Mouse (Mus musculus): ENCODE results near the gene Nusap1. TPM values are rescaled to one million over a fixed set of nuclear protein-coding genes. Genes with fewer than 3 reads are reported as not detected.
"Not testable (repeated sequence)": the region's sequence is repeated elsewhere in the genome, so short reads cannot be mapped to it uniquely, and the experiment has no call there.

Gene Nusap1
- polyA plus RNA-seq, 1 experiment from 2014 or later: 60.0 TPM

DNA sequence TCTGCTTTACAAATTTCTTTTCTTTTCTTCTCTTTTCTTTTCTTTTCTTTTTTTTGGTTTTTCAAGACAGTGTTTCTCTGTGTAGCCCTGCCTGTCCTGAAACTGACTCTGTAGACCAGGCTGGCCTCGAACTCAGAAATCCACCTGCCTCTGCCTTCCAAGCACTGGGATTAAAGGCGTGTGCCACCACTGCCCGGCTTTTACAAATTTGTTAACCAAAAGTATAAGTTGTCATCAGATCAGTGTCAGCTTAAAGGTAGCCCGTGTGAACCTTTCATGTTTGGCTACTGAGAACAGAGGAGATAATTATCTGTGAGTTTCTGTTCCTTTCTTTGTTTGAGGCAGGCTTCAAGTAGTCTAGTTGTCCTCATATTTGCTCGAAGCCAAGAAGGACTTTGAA, 26.2 kb downstream of the Nusap1 start:
- Histone ChIP-seq H3K9ac (no peak overlapping the region), H3K27me3 (no peaks in the 10 kb centered on the region), H3K27ac (replicated peaks) (no peak overlapping the region), H3K36me3 (peaks cover 80% of the 10 kb centered on the region), H3K4me2 (replicated peaks) (no peak overlapping the region), H3K4me3 (replicated peaks) (no peak overlapping the region), H3K4me1 (no peaks in the 10 kb centered on the region), H3K9me3 (replicated peaks) (no peaks in the 10 kb centered on the region)
- no peak for ATAC-seq (ENCODE audit: insufficient number of reproducible peaks, low FRiP score, low TSS enrichment, low read depth)
- 91% methylated on average over 5 of the region's 5 CpGs for WGBS

GRCm38 (mm10) chr2:119662220-119663182, 44.4 kb downstream of the Nusap1 start, which contains the start of gene Ndufaf1:
TSS of gene Ndufaf1 (minus strand) at chr2:119662827.
- Histone ChIP-seq H3K4me2 (replicated peaks) (peak within 1 kb of the TSS; percentile 78), H3K27ac (replicated peaks) (0 out of 2 replicates have a peak within 1 kb of the TSS, but pooled peaks have one; percentile 30), H3K27me3 (no peaks in the 10 kb centered on the region), H3K9me3 (replicated peaks) (no peaks in the 10 kb centered on the region), H3K36me3 (peaks cover 21% of the 10 kb centered on the region), H3K4me3 (replicated peaks) (peak within 1 kb of the TSS; percentile 80), H3K4me1 (peaks cover 8% of the 10 kb centered on the region; the same call in 1 of the 2 replicates), H3K9ac (peak within 1 kb of the TSS; percentile 75)
- ATAC-seq (ENCODE audit: insufficient number of reproducible peaks, low FRiP score, low TSS enrichment, low read depth): peak; percentile 73; the same call in 1 of the 2 replicates
- WGBS: 1% methylated on average over 44 of the region's 44 CpGs

DNA sequence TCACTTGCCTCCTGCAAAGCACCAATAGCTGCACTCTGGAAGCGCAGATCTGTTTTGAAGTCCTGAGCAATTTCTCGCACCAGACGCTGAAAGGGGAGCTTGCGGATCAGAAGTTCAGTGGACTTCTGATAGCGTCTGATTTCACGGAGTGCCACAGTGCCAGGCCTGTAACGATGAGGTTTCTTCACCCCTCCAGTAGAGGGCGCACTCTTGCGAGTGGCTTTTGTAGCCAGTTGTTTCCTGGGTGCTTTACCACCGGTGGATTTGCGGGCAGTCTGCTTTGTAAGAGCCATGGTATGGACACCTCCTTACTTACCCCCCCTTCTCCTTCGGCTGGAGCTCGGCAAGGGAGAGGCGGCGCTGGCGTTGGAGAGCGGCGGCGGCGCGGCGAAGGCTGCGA, 47.6 kb downstream of the Nusap1 start:
- not testable (repeated sequence) for ATAC-seq (ENCODE audit: insufficient number of reproducible peaks, low FRiP score, low TSS enrichment, low read depth); H3K9ac ChIP-seq; H3K36me3 ChIP-seq; H3K4me1 ChIP-seq; H3K4me3 ChIP-seq (replicated peaks); H3K4me2 ChIP-seq (replicated peaks); H3K27ac ChIP-seq (replicated peaks); H3K27me3 ChIP-seq; H3K9me3 ChIP-seq (replicated peaks)
- 72% methylated on average over 20 of the region's 23 CpGs for whole genome bisulfite sequencing

DNA sequence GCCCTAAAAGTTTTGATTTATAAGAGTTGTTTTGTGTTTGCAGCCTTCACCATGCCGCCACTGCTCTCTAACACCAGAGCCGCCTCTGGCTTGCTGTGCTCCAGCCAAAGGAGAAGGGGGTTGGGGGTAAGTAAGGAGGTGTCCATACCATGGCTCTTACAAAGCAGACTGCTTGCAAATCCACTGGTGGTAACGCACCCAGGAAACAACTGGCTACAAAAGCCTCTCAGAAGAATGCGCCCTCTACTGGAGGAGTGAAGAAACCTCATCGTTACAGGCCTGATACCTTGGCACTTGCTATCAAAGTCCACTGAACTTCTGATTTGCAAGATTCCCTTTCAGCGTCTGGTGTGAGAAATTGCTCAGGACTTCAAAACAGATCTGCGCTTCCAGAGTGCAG, 50.9 kb downstream of the Nusap1 start:
- H3K27ac ChIP-seq (replicated peaks): no peak overlapping the region
- no peaks in the 10 kb centered on the region for H3K27me3 ChIP-seq
- no peak overlapping the region for H3K4me2 ChIP-seq (replicated peaks)
- no peak overlapping the region for H3K4me3 ChIP-seq (replicated peaks)
- 13% methylated on average over 7 of the region's 7 CpGs for WGBS
- no peak overlapping the region for H3K9ac ChIP-seq
- no peaks in the 10 kb centered on the region for H3K36me3 ChIP-seq
- ATAC-seq (ENCODE audit: insufficient number of reproducible peaks, low FRiP score, low TSS enrichment, low read depth): no peak
- no peaks in the 10 kb centered on the region for H3K9me3 ChIP-seq (replicated peaks)
- no peaks in the 10 kb centered on the region for H3K4me1 ChIP-seq

- ATAC-seq (ENCODE audit: insufficient number of reproducible peaks, low FRiP score, low TSS enrichment, low read depth): peak; percentile 95
- H3K4me1 ChIP-seq: peaks cover 9% of the 10 kb centered on the region
- under 1% methylated on average over 52 of the region's 58 CpGs for WGBS
Observed at GRCm38 (mm10) chr2:119674525-119675214, 56.6 kb downstream of the Nusap1 start, which contains the start of gene Rtf1. TSS of gene Rtf1 (plus strand) at chr2:119675068.

DNA sequence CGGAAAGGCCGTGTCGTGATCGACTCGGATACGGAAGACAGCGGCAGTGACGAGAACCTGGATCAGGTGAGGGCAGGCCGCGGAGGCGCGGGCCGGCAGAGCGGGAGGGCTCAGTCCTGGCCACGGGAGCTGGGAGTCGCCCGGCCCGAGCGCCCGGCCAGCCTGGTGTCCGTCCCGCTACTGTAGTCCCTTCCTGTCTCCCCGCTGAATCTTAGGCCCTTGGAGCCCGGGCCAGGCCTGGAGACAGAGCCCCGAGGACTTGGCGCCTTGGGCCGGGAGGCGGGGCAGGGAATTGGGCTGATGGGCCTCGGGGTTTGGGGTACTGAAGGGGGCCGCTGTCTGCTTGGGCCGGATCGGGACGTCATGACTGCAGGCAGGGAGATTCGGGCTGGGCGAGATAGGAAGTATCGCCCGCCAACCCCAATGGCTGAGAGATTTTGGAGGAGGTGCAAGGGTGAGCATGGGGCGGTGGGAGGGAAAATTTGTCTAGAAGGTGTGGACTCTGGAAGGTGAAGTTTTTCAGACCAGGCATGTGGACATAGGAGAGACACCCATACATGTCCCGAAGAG, 57.2 kb downstream of the Nusap1 start:
- Histone ChIP-seq H3K36me3 (no peaks in the 10 kb centered on the region), H3K9ac (peak overlapping the region; percentile 97), H3K4me3 (replicated peaks) (peak overlapping the region; percentile 98), H3K4me2 (replicated peaks) (peak overlapping the region; percentile 75), H3K4me1 (peaks cover 9% of the 10 kb centered on the region), H3K9me3 (replicated peaks) (no peaks in the 10 kb centered on the region), H3K27ac (replicated peaks) (peak overlapping the region; percentile 76), H3K27me3 (no peaks in the 10 kb centered on the region)
- whole genome bisulfite sequencing: under 1% methylated on average over 39 of the region's 39 CpGs
- peak; percentile 83 for ATAC-seq (ENCODE audit: insufficient number of reproducible peaks, low FRiP score, low TSS enrichment, low read depth)

More at GRCm38 (mm10) chr2:119674525-119675214, 56.6 kb downstream of the Nusap1 start, which contains the start of gene Rtf1:
- peak within 1 kb of the TSS; percentile 88 for H3K27ac ChIP-seq (replicated peaks)
- H3K36me3 ChIP-seq: no peaks in the 10 kb centered on the region
- peak within 1 kb of the TSS; percentile 75 for H3K4me2 ChIP-seq (replicated peaks)
- H3K4me3 ChIP-seq (replicated peaks): peak within 1 kb of the TSS; percentile 98
- H3K27me3 ChIP-seq: no peaks in the 10 kb centered on the region
- peak within 1 kb of the TSS; percentile 97 for H3K9ac ChIP-seq
- H3K9me3 ChIP-seq (replicated peaks): no peaks in the 10 kb centered on the region

DNA sequence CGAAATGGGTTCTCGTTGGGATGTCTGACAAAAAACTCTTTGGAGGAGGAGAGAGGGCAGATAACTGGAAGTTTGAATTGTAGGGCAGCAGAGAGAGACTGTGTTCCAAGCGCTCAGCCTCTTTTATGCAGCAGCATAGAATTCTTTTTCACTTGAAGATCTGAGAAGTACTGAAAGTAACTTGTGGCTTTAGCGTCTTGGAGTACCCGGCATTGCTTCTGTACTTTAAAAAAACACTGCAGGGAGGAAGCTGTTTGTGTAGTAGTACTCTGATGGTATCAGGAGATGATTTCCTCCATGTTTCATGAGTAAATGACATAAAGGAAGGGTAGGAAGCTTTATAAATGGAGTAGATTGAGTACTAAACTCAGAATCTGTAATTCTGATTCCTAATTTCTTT, 57.7 kb downstream of the Nusap1 start:
- no peak for ATAC-seq (ENCODE audit: insufficient number of reproducible peaks, low FRiP score, low TSS enrichment, low read depth)
- no peak overlapping the region for H3K27ac ChIP-seq (replicated peaks)
- peak overlapping the region; percentile 75 for H3K4me2 ChIP-seq (replicated peaks)
- H3K36me3 ChIP-seq: no peaks in the 10 kb centered on the region
- H3K9me3 ChIP-seq (replicated peaks): no peaks in the 10 kb centered on the region
- H3K9ac ChIP-seq: peak overlapping the region; percentile 97
- peaks cover 9% of the 10 kb centered on the region for H3K4me1 ChIP-seq
- no peaks in the 10 kb centered on the region for H3K27me3 ChIP-seq
- peak overlapping the region; percentile 98 for H3K4me3 ChIP-seq (replicated peaks)
- WGBS: 1% methylated on average over 5 of the region's 5 CpGs

GRCm38 (mm10) chr2:119683706-119684105, 65.6 kb downstream of the Nusap1 start:
- Histone ChIP-seq H3K9me3 (replicated peaks) (no peaks in the 10 kb centered on the region), H3K36me3 (peaks cover 6% of the 10 kb centered on the region; the same call in 1 of the 2 replicates), H3K27ac (replicated peaks) (no peak overlapping the region), H3K4me1 (no peaks in the 10 kb centered on the region), H3K27me3 (no peaks in the 10 kb centered on the region), H3K4me2 (replicated peaks) (no peak overlapping the region), H3K4me3 (replicated peaks) (no peak overlapping the region), H3K9ac (no peak overlapping the region)
- no peak for ATAC-seq (ENCODE audit: insufficient number of reproducible peaks, low FRiP score, low TSS enrichment, low read depth)
- 95% methylated on average over 2 of the region's 2 CpGs for WGBS

DNA sequence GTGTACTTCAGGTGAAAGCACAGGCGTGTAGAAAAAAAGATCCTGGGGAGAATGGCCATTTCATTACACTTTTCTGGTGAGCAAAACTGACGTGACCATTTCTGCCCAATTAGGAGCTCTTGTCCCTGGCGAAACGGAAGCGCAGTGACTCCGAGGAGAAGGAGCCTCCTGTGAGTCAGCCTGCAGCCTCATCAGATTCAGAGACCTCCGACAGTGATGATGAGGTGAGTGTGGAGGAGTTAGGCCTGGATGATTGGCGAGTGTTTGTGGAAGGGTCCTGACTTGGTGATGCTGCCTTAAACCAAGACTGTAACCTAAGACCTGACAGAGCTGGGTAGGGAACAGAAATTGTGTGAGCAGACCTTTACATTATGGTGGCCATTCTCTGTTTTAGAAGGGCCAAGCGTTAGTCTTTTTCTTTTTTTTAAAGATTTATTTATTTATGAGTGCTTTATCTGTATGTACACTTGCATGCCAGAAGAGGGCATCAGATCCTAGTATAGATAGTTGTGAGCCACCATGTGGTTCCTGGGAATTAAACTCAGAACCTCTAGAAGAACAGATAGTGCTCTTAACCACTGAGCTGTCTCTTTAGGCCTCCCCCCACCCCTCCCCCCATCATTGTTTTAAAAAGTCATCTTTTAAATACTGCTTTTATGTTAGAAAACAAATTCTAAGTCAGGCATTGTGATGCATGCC, 74.1 kb downstream of the Nusap1 start:
- H3K4me1 ChIP-seq: no peaks in the 10 kb centered on the region
- H3K4me2 ChIP-seq (replicated peaks): no peak overlapping the region
- 81% methylated on average over 9 of the region's 9 CpGs for WGBS
- no peak overlapping the region for H3K9ac ChIP-seq
- no peak for ATAC-seq (ENCODE audit: insufficient number of reproducible peaks, low FRiP score, low TSS enrichment, low read depth)
- peaks cover 24% of the 10 kb centered on the region for H3K36me3 ChIP-seq
- no peak overlapping the region for H3K4me3 ChIP-seq (replicated peaks)
- H3K27ac ChIP-seq (replicated peaks): no peak overlapping the region
- no peaks in the 10 kb centered on the region for H3K9me3 ChIP-seq (replicated peaks)
- no peaks in the 10 kb centered on the region for H3K27me3 ChIP-seq

DNA sequence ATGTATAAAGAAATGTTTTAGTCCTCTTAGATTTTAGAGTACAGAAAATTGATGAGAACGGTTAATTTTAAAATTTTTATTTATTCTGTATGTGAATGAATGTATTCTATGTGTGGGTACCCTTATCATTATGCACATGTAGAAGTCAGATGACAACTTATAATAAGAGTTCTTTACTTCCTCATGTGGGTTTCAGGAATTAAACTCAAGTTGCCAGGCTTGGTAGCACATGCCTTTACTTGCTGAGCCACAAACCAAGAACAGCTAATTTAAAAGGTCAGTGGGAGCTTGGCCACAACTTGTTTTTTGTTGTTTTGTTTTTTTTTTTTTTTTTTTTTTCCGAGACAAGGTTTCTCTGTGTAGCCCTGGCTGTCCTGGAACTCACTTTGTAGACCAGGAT, 76.7 kb downstream of the Nusap1 start:
- H3K4me2 ChIP-seq (replicated peaks): no peak overlapping the region
- ATAC-seq (ENCODE audit: insufficient number of reproducible peaks, low FRiP score, low TSS enrichment, low read depth): no peak
- H3K27ac ChIP-seq (replicated peaks): no peak overlapping the region
- no peaks in the 10 kb centered on the region for H3K9me3 ChIP-seq (replicated peaks)
- WGBS: 76% methylated on average over 2 of the region's 2 CpGs
- no peaks in the 10 kb centered on the region for H3K4me1 ChIP-seq
- H3K36me3 ChIP-seq: peaks cover 16% of the 10 kb centered on the region
- no peak overlapping the region for H3K4me3 ChIP-seq (replicated peaks)
- H3K27me3 ChIP-seq: no peaks in the 10 kb centered on the region
- no peak overlapping the region for H3K9ac ChIP-seq
